Comparison of ENCODE assay signal across 22 mouse cellular contexts in the genomic region with DNA sequence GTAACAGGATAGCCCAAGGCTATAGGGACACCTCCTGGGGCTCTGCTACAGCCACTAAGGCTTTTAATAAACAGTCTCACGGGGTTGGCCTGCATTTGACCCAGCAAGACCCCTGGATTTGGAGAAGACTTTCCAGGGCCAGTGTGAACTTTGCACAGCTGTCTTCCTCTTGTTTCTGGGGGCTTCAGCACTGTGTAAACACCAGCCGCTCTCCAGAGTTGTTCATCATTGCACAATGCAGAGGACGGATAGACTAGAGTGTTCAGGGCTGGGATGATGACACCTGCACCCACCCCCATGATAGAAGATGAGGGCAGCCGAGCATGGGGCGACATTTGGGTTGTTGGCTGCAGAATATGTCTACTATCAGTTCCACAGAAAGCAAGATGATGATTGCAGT.
"Had no signal": no experiment of that assay in that cellular context is flagged by ENCODE, and none has a peak within 500 bp of the region (broad histone marks: within the 10 kb centered on the region; RNA-seq: fewer than 3 reads in every experiment).

No protein-coding gene starts in this region.

- H3K36me3 ChIP-seq: liver, embryonic 15.5 days; lung, embryonic 15.5 days; midbrain, embryonic 13.5 days; midbrain, embryonic 15.5 days; neural tube, embryonic 13.5 days; neural tube, embryonic 15.5 days; stomach, embryonic 15.5 days had no signal

- H3K4me3 ChIP-seq: liver, embryonic 15.5 days; lung, embryonic 15.5 days; megakaryocyte, embryonic 14.5 days; midbrain, embryonic 13.5 days; midbrain, embryonic 15.5 days; neural tube, embryonic 13.5 days; neural tube, embryonic 15.5 days; stomach, embryonic 15.5 days had no signal

- H3K4me1 ChIP-seq: liver, embryonic 15.5 days; megakaryocyte, embryonic 14.5 days had no signal

- H3K27me3 ChIP-seq: liver, embryonic 15.5 days; lung, embryonic 15.5 days; megakaryocyte, embryonic 14.5 days; midbrain, embryonic 15.5 days; neural tube, embryonic 13.5 days; neural tube, embryonic 15.5 days; stomach, embryonic 15.5 days had no signal

- ATAC-seq: midbrain, embryonic 13.5 days; midbrain, embryonic 15.5 days had no signal

- H3K27ac ChIP-seq: liver, embryonic 15.5 days; lung, embryonic 15.5 days; macrophage; midbrain, embryonic 13.5 days; midbrain, embryonic 15.5 days; neural tube, embryonic 13.5 days; neural tube, embryonic 15.5 days; stomach, embryonic 15.5 days; stomach, postnatal 0 days had no signal

- H3K9ac ChIP-seq: liver, embryonic 15.5 days; lung, embryonic 15.5 days; midbrain, embryonic 13.5 days; midbrain, embryonic 15.5 days; neural tube, embryonic 13.5 days; neural tube, embryonic 15.5 days; stomach, embryonic 15.5 days had no signal

- DNase-seq: lung, adult 2 months; lung, postnatal 14 days; lung, postnatal 36 days; retina, postnatal 1 day; right cerebral cortex, adult 18-20 months; right cerebral cortex, postnatal 25 days; right cerebral cortex, postnatal 4 days; spleen, adult 18-20 months; thymus, adult 2 months; thymus, postnatal 25 days; thymus, postnatal 4 days had no signal

- H3K9me3 ChIP-seq: liver, embryonic 15.5 days; lung, embryonic 15.5 days; midbrain, embryonic 13.5 days; midbrain, embryonic 15.5 days; neural tube, embryonic 13.5 days; neural tube, embryonic 15.5 days; stomach, embryonic 15.5 days had no signal

- H3K4me2 ChIP-seq: liver, embryonic 15.5 days; lung, embryonic 15.5 days; midbrain, embryonic 11.5 days; midbrain, embryonic 13.5 days; midbrain, embryonic 15.5 days; neural tube, embryonic 13.5 days; neural tube, embryonic 15.5 days; stomach, embryonic 15.5 days had no signal
